14 mouse cellular contexts compared by ENCODE assay signal in genomic region chr2:72078140-72078521, GRCm38 (mm10).
A peak's percentile ranks its signal among the peaks of the same experiment; 100 is the strongest.
DNase-seq lines count a peak whose midpoint lies in the region; ATAC-seq and TF ChIP-seq lines count a peak whose summit lies in the region.
"Had no signal": no experiment of that assay in that cellular context is flagged by ENCODE, and none has a peak within 500 bp of the region (broad histone marks: within the 10 kb centered on the region; RNA-seq: fewer than 3 reads in every experiment).

No protein-coding gene starts in this region.

- no peak overlapping the region for H3K4me3 ChIP-seq in cerebellum, adult 2 months (replicated peaks; ENCODE audit: insufficient read depth, low read depth, low read length)
- no peak overlapping the region for H3K4me3 ChIP-seq in neural tube, embryonic 15.5 days (replicated peaks)
- no peak overlapping the region for H3K4me3 ChIP-seq in embryonic facial prominence, embryonic 10.5 days
- H3K4me3 ChIP-seq: limb, embryonic 13.5 days; stomach, embryonic 15.5 days had no signal

- H3K27me3 ChIP-seq in cerebellum, adult 2 months (ENCODE audit: control insufficient read depth, insufficient read depth, low read length) = no peaks in the 10 kb centered on the region
- no peaks in the 10 kb centered on the region for H3K27me3 ChIP-seq in neural tube, embryonic 15.5 days (replicated peaks)
- H3K27me3 ChIP-seq in embryonic facial prominence, embryonic 10.5 days (replicated peaks; ENCODE audit: low read depth, poor library complexity, severe bottlenecking) = no peaks in the 10 kb centered on the region
- H3K27me3 ChIP-seq: limb, embryonic 13.5 days; stomach, embryonic 15.5 days had no signal

- H3K4me2 ChIP-seq in neural tube, embryonic 15.5 days = no peak overlapping the region
- H3K4me2 ChIP-seq: limb, embryonic 13.5 days; stomach, embryonic 15.5 days had no signal

- H3K9me3 ChIP-seq in neural tube, embryonic 15.5 days (replicated peaks) = no peaks in the 10 kb centered on the region
- no peaks in the 10 kb centered on the region for H3K9me3 ChIP-seq in embryonic facial prominence, embryonic 10.5 days
- H3K9me3 ChIP-seq: limb, embryonic 13.5 days; stomach, embryonic 15.5 days had no signal

- TF ChIP-seq POLR2A in cerebellum, adult 2 months (IDR thresholded peaks at IDR 0.05; ENCODE audit: borderline replicate concordance, insufficient read depth, low read length) = no peak

- H3K36me3 ChIP-seq in neural tube, embryonic 15.5 days = no peaks in the 10 kb centered on the region
- H3K36me3 ChIP-seq in embryonic facial prominence, embryonic 10.5 days (replicated peaks) = no peaks in the 10 kb centered on the region
- H3K36me3 ChIP-seq: limb, embryonic 13.5 days; stomach, embryonic 15.5 days had no signal

- DNase-seq in cerebellum, adult 2 months = peak in 1 of 2 experiments; percentile 42
- no peak for DNase-seq in neural tube, embryonic 10.5 days (ENCODE audit: extremely low spot score, low spot score)
- peak; percentile 76 for DNase-seq in fibroblast of lung, adult 2 months (ENCODE audit: low read depth)
- DNase-seq in embryonic facial prominence, embryonic 10.5 days (ENCODE audit: low spot score) = no peak
- no peak for DNase-seq in left cerebral cortex, adult 9 months (ENCODE audit: low spot score in 2 of 2)
- no peak for DNase-seq in right cerebral cortex, adult 18-20 months
- DNase-seq: gastrocnemius, postnatal 10 days; heart, postnatal 14 days; kidney, adult 11 months had no signal

- no peak overlapping the region for H3K9ac ChIP-seq in neural tube, embryonic 15.5 days (replicated peaks)
- H3K9ac ChIP-seq: limb, embryonic 13.5 days; stomach, embryonic 15.5 days had no signal

- no peak; the same call in 1 of the 2 replicates for ATAC-seq in cerebellum, adult (ENCODE audit: insufficient number of reproducible peaks, low FRiP score, low TSS enrichment)
- ATAC-seq in neural tube, embryonic 15.5 days (ENCODE audit: low FRiP score) = no peak
- ATAC-seq: CD4-positive, CD25-positive, alpha-beta regulatory T cell, adult 4 months had no signal

- 31% methylated on average over 6 of the region's 6 CpGs for WGBS in cerebellum, adult 2 months
- 57% methylated on average over 6 of the region's 6 CpGs for WGBS in neural tube, embryonic 15.5 days
- WGBS in embryonic facial prominence, embryonic 10.5 days = 88% methylated on average over 6 of the region's 6 CpGs

- TF ChIP-seq CTCF in cerebellum, adult 2 months (IDR thresholded peaks at IDR 0.05; ENCODE audit: borderline replicate concordance, insufficient read depth, low read depth, low read length) = no peak

- 0 out of 2 replicates have a peak overlapping the region, but pooled peaks have one; percentile 23 for H3K27ac ChIP-seq in cerebellum, adult 2 months (ENCODE audit: insufficient read depth, low read length)
- peak overlapping the region; percentile 28; the same call in 1 of the 2 replicates for H3K27ac ChIP-seq in neural tube, embryonic 15.5 days (replicated peaks)
- no peak overlapping the region for H3K27ac ChIP-seq in embryonic facial prominence, embryonic 10.5 days (replicated peaks)
- H3K27ac ChIP-seq: limb, embryonic 13.5 days; stomach, embryonic 15.5 days had no signal

- H3K4me1 ChIP-seq in cerebellum, adult 2 months (ENCODE audit: control insufficient read depth, insufficient read depth, low read length) = peaks cover 18% of the 10 kb centered on the region; the same call in 1 of the 2 replicates
- H3K4me1 ChIP-seq in neural tube, embryonic 15.5 days = peaks cover 5% of the 10 kb centered on the region
- H3K4me1 ChIP-seq in embryonic facial prominence, embryonic 10.5 days = peaks cover 4% of the 10 kb centered on the region; the same call in 1 of the 2 replicates
- H3K4me1 ChIP-seq: limb, embryonic 13.5 days; stomach, embryonic 15.5 days had no signal
